Mouse (Mus musculus) testis, adult 2 months (tissue): ENCODE measurements around the gene Zcchc2.

ENCODE experiments used
- CTCF ChIP-seq: fragments of 200-500 bp; IDR thresholded peaks from 2 replicates; pipeline ENCODE4 v1.5.1; 2012; ENCODE audit warnings: low read depth, mild to moderate bottlenecking, inconsistent platforms, low read length, moderate library complexity; ENCODE audit not compliant: control insufficient read depth, insufficient read depth, insufficient replicate concordance
- POLR2A ChIP-seq: fragments of 200-500 bp; IDR thresholded peaks from 2 replicates; pipeline ENCODE4 v1.6.1; 2012; ENCODE audit warnings: low read depth, mild to moderate bottlenecking, inconsistent platforms, low read length, moderate library complexity; ENCODE audit not compliant: control insufficient read depth

- no peak for TF ChIP-seq CTCF
- no peak for TF ChIP-seq POLR2A
These were observed 16.2 kb upstream of the Zcchc2 start for GRCm38 (mm10) chr1:105974023-105974422.
